Mouse (Mus musculus): ENCODE measurements around the gene Rpl12.

Rpl12 gene

DNA sequence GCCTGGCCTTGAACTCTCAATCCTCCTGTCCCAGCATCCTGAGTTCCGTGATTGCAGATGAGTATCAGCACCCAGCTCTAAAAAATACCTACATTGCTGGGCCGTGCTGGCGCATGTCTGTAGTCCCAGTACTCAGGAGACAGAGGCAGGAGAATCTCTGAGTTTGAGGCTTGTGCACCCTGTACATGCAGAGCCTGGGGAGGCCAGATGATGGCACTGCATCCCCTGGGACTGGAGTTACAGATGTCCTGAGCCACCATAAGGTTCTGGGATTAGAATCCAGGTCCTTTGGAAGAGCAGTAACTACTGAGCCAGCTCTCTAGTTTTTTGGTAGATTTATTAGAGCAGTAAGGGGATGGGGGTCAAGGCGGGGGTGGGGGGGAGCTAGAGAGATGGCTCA lies 20.9 kb upstream of the Rpl12 start:
- DNase-seq (ENCODE audit: low spot score in 2 of 2) = no peak

DNA sequence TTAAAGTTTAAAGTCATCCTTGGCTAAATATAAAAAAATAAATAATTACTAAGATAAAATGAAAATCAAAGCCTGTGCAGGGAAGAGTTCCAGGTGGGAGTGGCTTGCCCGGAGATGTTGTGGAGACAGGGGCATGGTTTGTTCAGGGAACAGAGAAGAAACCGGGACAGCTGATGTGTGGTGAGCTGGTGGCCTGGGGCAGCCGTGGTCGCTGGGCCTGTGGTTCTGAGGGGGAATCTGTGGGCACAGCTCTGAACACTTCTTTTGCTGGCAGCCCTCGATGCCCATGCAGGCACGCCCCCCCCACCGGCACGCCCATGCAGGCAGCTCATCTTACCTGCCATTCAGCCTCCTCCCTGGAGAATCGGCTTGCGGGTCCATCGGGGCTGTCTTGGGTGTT lies 13.9 kb upstream of the Rpl12 start:
- DNase-seq (ENCODE audit: low spot score in 2 of 2) = no peak

DNA sequence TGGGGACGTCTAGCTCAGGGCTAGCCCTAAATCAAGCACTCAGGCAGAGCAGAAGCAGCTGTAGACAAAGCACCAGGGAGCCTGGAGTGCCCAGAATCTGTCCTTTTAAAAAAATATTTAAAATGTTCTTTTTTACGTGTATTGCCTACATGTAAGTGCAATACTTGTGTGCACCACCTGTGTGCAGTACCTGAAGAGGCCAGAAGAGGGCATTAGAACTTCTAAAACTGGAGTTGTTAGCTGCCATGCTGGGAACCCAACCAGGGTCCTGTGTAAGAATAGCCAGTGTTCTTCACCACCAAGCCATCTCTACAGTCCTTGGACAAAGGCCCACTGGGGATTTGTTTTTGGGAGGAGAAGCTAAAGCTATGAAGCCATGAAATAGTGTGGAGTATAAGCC lies 6.8 kb upstream of the Rpl12 start:
- DNase-seq (ENCODE audit: low spot score in 2 of 2) = no peak

DNA sequence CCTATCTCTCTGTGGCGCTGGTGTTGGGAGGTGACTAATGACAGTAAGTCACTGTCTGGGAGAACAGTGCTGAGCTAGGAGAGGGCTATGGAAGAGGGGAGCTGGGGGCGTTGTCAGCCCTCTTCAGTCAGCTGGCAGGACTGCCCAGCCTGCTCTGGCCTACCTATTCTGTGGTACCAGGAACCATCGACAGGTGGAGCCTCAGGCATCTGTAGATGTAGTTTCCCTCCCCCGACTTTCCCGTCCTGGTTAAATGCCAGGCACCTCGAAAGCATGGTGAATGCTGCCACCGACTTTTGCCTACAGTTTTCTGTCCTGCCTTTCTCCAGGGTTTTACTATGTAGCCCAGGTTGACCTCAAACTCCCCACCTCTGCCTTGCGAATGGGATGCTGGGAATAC lies 4.0 kb upstream of the Rpl12 start:
- no peak for DNase-seq (ENCODE audit: low spot score in 2 of 2)

DNA sequence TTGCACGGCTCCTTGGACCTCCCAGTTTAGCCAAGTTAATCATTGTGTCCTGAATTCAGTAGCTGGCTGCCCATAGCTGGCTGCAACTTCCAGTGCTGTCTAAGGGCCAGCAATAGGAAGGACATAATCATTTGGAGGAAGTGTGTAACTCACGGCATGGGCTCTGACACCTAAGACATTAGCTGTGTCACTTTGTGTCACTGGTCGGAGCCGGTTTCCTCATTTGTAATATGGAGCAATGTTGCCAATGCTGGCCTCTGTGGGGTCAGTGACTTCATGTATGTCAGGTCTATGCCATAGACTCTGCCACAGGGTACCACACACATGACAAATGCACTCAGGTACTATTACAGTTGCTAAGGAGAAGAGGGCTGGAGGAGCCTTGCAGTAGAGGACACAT lies 1.1 kb upstream of the Rpl12 start:
- no peak for DNase-seq (ENCODE audit: low spot score in 2 of 2)

DNA sequence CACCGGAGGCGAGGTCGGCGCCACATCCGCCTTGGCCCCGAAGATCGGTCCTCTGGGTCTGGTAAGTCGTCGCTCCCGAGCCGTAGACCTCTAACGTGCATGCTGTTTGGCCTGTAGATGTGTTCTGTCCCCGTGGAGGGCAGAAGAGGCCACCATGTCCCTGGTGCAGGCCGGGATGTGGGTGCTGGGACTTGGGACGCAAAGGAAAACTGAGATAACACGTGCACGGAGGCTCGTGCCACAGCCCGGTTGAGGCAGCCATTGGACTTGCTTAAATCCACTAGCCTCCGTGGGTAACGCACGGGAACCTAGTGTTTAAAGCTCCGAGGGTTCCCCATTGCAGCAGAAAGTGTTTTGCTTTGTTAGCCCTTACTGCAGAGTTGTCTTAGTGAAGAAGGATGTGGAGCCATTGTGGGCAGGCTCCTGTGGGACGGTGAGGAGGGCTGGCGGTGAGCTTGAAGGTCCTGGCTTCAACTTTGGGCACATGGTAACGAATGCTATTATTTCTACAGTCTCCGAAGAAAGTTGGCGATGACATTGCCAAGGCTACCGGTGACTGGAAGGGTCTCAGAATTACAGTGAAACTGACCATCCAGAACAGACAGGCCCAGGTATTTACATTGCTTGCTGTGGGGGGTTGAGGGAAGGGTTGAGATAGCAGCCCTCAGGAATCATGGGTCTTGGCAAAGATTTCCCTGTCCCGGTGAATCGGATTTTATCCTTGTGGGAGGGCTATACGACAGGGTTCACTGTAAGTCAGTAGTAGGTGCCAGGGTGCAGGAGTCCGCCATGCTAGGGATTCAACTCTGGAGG lies 909 bp downstream of the Rpl12 start:
- peak in 1 of 2 experiments; percentile 38 for DNase-seq (ENCODE audit: low spot score in 2 of 2)

DNA sequence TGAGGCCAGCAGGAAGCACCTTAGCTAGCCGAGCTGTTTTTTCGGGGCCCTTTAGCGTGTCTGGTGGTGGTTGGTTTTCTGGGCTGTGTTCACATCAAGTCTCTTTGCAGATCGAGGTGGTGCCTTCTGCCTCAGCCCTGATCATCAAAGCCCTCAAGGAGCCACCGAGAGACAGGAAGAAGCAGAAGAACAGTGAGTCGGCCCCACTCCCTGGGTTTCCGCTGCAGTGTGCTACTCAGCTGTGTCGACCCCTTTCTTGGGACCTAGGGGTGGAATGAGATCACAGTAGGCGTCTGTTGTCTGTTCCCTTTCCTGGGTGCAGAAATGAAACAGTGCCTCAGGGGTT lies 1.5 kb downstream of the Rpl12 start:
- no peak for DNase-seq (ENCODE audit: low spot score in 2 of 2)

DNA sequence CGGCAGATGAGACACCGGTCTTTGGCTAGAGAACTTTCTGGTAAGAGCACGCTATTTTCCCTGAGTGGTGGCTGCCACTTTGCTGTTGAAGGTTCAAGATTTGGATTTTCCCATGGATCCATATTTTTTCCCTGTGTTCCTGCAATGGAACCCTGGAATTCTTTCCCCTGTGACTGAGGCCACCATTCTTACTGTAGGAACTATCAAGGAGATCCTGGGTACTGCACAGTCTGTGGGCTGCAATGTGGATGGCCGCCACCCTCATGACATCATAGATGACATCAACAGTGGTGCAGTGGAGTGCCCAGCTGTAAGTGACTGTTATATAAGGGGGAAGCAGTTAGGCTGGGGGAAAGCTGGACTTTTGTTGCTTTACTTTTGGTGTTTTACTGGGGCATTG lies 2.2 kb downstream of the Rpl12 start:
- no peak for DNase-seq (ENCODE audit: low spot score in 2 of 2)

DNA sequence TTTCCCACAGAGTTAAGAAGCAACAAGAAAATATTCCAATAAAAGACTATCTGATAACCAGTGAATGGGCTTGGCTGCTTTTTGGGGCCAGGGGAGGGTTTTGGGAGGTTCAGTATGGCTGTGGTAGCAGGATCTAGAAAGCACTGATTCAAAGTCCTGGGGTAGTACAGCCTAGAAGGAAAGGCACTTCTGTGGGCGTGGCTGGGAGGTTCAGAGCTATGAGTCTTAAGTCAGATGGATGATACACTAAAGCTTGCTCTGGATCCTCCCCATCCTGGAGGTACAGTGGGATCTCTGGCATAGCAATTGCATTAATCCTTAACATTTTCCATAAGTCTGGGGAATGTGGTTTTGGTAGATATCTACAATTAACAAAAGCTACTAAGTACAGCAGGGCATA lies 2.6 kb downstream of the Rpl12 start:
- DNase-seq (ENCODE audit: low spot score in 2 of 2) = no peak

DNA sequence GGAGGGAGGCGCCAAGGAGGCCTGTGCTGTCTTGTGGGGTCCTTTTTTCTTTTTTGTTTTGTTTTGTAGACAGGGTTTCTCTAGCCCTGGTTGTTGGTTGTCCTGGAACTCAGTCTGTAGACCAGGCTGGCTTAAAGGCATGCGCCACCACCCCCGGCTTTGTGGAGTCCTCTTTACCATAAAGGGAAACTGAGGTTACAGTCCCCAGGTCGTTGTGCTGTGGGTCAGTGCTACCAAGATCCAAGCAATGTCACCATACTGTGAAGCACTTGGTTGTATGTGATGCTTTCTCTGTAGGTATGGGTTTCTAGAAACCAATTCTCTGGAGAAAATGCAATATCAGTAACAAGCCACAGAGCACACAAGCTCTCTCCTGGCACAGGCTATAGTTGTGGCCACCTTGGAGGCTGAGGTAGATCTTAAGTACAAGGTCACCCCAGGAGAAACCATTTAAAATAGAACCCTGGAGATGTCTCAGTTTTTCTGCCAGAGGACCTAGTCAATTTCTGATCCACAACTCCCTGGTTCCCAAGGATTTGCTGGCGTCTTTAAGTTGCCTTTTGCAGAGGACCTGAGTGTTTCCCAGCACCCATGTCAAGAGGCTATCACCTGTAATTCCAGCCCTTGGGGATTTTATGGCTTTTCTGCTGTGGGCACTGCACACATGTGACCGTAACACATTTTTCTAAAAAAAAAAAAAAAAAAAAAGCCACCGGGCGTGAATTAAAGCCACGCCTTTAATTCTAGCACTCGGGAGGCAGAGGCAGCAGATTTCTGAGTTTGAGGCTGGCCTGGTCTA lies 3.5 kb downstream of the Rpl12 start:
- no peak for DNase-seq (ENCODE audit: low spot score in 2 of 2)

DNA sequence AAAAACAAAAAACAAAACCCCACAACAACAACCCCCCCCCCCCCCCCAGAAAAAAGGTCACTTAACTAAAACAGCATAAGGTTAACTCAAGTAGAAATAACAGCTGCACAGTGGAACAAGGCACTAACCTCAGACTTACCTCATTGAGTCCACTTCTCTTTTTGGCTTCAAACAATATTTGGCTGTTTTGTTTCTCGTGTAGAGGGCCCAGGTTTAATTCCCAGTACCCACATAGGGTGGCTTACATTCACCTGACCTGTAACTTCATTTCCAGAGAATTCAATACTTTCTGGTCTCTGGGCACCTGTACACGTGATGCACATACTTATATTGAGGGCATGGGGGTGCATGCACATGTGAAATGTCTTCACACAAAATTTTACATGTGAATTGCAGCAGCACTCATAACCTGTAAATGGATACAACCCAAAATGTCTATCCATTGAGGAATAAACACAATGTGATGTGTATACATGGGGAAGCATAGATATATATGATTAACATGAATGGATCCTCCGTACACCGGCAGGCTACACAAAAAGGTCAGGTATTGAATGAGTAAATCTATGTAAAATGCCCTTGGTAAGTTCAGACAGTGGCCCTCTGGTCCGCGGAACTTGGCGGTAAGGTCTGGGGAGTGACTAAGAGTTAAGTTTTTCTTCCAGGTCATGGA lies 4.3 kb downstream of the Rpl12 start:
- DNase-seq (ENCODE audit: low spot score in 2 of 2) = no peak

DNA sequence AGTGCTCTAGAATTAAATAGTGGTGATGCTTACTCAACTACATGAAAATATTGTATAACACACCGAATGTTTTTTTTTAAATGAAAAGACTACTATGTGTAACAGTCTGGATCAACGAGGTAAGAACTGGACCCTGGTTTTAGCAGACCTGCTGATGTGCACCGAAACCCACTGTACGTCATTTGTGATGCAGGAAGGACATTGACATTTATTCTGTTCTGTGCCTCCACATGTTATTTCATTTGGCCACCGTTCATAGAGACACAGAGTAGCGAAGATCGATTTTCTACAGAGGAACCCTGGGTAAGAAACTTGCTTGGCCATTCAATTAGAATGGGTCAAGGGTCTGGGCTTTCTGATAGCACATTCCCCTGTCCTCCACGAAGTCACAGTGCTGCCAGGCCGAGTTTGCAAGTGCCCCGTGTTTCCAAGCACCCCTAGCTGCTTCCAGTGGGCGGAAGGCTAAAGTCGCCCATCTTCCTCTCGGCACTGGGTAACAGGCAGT lies 4.9 kb downstream of the Rpl12 start:
- DNase-seq (ENCODE audit: low spot score in 2 of 2) = no peak

DNA sequence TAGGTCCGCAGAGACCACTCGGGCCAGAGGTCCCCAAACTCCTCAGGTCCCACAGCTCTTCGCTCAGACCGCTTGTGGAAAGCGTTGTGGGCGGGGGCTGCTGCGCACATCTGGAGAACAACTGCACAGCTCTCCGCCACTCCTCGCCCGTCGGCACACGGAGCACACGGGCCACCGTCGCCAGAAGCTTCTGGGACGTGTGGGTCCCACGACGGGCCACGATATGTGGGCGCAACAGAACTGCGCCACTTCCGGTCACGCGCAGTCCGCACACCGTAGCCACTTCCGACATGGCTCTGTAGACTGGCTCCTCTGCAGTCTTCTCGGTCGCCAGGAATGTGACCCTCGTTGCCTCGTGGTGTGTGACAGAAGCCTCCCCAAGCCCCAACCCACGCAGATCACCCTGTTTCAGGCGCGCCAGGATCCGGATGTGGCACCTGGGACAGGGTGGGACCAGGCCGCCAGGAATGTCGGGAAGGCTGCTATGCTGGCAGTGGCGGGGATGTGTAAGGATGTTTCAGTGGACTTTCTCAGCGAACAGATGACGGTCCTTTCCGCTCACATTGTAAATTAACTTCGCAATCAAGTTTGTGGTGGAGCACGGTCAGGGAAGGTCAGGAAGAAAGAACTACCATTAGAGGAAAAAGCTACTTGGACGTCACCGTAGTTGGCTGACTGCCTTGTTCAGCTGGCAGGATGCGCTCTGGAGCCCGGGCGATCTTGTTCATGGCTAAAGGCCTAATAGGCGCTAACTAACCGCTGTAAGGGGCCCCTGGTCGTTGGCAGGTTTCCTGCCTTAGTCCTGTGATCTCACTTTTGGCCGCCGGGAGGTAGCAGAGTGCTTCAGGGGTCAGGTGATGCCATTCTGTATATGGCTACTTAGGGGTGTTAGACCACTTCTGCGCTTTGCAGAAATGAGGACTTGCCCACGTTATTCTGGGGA lies 5.6 kb downstream of the Rpl12 start:
- DNase-seq (ENCODE audit: low spot score in 2 of 2) = peak; percentile 77 to 84

DNA sequence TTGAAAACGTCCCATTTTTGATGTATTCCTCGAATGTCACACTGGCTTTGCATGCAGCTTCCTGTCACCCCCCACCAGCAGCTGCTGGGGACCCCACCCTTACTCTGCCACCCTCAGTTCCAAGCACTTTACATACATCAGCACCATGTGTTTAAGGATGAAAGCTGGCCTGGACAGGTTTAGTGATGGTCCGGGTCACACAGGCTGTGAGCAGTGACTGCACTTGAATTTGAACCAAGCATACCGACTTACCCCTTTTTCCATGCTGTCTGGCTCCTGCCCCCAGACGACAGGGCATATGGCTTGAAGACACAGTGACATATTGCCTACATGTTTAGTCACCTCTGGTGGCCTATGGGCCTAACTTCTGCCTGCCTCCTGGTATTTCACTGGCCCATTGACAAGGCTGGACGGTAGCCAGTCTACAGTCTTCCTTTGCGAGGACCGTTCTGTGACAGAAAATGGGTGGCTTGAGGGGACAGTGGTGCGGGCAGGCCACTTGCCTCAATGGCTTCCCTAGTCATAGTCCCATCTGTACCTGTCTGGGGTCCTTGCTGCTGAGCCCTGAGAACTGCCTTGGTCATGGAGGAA lies 6.8 kb downstream of the Rpl12 start:
- no peak for DNase-seq (ENCODE audit: low spot score in 2 of 2)

DNA sequence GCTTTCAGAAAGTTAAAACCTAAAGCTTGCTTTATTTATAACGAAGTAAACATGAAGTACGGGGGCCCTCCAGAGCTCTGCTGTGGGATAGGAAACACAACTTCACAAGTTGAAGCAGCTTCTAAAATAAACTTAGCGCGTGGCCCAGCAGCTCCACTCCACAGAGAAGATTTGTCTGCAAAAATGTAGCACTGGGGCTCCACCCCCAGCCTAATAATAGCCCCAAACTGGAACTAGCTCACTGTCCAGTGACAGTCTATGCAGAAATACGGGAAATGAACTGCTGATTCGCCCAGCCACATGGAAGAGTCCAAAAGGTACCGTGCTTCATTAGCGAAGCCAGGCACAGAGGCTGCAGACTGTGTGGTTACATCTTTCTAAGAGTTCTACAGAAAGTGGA lies 8.0 kb downstream of the Rpl12 start:
- no peak for DNase-seq (ENCODE audit: low spot score in 2 of 2)

DNA sequence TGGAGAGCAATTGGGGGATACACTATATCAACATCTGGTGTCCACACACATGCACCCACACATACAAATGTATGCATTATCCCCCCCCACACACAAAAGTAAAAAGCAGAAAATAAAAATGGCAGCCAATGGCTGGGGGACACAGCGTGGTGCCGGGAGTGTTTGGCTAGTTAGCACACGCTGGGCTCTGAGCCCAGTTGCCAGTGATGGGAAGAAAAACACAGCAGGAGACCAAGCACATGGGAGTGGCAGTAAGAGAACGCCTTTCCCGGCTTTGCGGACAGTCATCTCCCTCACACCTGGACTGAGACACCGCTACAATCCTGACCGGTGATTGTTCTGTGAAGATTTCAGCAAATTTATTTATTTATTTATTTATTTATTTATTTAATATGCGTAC lies 9.9 kb downstream of the Rpl12 start:
- no peak for DNase-seq (ENCODE audit: low spot score in 2 of 2)

DNA sequence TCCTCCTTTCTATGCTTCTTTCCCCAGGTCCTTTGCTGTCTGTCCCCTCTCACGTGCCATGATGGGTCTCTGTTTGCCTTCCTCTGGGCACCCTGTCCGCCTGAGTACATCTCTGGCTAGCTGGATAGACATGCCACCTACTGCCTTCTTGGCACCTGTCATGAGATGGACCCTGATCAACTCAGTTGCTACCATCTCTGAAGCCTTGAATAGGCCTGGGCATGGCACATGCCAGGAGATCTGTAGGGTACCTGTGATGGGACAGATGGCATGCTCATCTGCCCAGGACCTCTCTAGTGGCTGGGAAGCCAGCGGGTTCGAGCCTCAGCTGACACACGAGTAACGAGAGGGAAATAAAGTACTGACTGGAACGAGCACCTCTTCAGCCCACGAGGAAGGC lies 12.9 kb downstream of the Rpl12 start:
- DNase-seq (ENCODE audit: low spot score in 2 of 2) = no peak

DNA sequence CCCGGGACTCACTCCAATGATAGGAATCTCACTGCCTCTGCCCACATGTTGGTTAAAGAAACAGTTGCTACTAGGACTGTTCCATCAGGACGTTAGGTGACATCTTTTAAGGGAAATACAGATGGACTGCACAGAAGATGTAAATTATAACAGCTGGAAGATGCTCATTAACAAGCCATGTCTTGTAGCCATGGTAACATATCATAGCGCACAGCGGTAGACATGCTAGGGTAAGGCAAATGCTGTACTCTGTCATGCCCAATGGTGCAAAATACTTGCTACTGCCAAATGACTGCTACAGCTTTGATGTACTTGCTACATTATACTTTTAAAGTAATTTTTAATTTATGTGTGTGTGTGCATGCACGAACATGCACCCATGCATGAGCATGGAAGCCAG lies 15.8 kb downstream of the Rpl12 start:
- DNase-seq (ENCODE audit: low spot score in 2 of 2) = no peak

DNA sequence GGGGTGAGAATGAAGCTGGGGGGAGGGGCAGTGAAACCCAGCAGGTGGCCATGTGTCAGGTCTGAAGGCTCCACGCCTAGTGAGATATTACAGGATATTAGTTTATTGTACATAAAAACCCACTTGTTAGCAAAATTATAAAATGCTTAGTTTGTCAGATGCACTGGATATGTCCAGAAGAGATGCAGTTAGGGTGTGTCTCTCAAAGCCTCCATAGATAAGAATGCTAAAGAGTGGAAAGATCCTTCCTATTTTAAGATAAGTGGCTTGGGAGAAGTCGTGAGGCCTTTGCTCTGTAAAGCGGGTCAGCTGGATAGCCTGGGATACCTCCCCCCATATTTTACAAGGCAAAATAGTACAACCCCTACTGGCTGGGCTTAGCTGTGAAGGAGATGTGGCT lies 17.3 kb downstream of the Rpl12 start:
- DNase-seq (ENCODE audit: low spot score in 2 of 2) = no peak

DNA sequence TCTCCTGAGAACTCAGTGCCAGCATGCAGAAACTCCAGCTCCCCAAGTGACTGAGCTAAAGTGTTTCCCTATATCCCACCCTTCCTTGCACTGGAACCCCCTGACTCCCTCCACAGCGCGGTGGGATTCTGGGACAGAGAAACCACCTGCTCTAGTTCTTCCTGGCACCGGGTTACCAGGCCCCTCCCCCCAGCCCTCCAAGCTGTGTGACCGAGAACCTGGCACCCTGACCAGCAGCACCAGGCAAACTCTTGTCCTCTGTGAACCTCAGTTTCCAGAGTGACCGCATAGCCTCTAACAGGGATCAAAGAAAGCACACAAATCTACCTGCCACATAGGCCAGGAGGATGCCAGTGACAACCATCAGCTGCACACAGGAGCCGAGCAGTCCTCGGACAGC lies 18.3 kb downstream of the Rpl12 start:
- no peak for DNase-seq (ENCODE audit: low spot score in 2 of 2)

DNA sequence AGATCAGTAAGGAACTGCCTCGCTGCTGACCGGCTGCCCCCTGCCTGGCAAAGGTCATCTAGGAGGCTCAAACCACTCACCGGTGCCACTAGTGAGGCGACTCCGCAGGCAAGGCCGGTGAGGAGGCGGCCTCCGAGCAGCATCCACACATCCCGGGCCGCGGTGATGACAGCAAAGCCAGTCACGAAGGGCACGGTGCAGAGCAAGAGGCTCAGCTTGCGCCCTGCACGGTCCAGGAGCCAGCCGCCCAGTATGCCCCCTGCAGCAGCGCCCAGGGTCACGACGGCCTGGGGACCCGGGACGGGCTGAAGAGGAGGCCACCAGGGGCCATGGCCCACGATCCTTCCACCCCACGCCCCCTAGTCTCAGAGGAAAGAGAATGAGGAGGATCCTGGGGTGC lies 19.9 kb downstream of the Rpl12 start:
- no peak for DNase-seq (ENCODE audit: low spot score in 2 of 2)
